Mouse (Mus musculus): Measurements from ENCODE around the gene Olfr589. TPM values are rescaled to one million over a fixed set of nuclear protein-coding genes. Genes with fewer than 3 reads are reported as not detected.
"Not testable (repeated sequence)": the region's sequence is repeated elsewhere in the genome, so short reads cannot be mapped to it uniquely, and the experiment has no call there.

The Olfr589 gene
- polyA plus RNA-seq (2014; fragmentation: Nextera tagmentation; extraction: Ambion mirVana): not detected in 2 replicates

GRCm38 (mm10) chr7:103156256-103156655, at the start of gene Olfr589:
Gene Olfr589 (minus strand): TSS chr7:103156356.
- Histone ChIP-seq H3K4me1 (replicated peaks; ENCODE audit: control insufficient read depth, insufficient read depth, low read length) (no peaks in the 10 kb centered on the region), H3K4me2 (replicated peaks) (no peak within 1 kb of the TSS), H3K36me3 (replicated peaks; ENCODE audit: control insufficient read depth, insufficient read depth) (no peaks in the 10 kb centered on the region), H3K27ac (no peak within 1 kb of the TSS), H3K9me3 (ENCODE audit: control insufficient read depth, low read length) (no peaks in the 10 kb centered on the region), H3K9ac (no peak within 1 kb of the TSS), H3K4me3 (replicated peaks; ENCODE audit: low read length) (no peak within 1 kb of the TSS), H3K27me3 (ENCODE audit: control insufficient read depth, insufficient read depth, low read length) (no peaks in the 10 kb centered on the region)
- no peak for DNase-seq (ENCODE audit: low spot score)
- WGBS: 70% methylated on average over 2 of the region's 2 CpGs
- no peak for ATAC-seq (ENCODE audit: low FRiP score)

DNA sequence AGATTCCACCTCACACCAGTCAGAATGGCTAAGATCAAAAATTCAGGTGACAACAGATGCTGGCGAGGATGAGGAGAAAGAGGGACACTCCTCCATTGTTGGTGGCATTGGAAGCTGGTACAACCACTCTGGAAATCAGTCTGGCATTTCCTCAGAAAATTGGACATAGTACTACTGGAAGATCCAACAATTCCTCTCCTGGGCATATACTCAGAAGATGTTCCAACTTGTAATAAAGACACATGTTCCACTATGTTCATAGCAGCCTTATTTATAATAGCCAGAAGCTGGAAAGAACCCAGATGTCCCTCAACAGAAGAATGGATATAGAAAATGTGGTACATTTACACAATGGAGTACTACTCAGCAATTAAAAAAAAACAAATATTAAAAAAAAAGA, 28.3 kb upstream of the Olfr589 start, which contains the start of gene Olfr592:
Olfr592 (plus strand) TSS at position 301 of the 400 bp plus-strand sequence.
- DNase-seq (ENCODE audit: low spot score); H3K9ac ChIP-seq; H3K4me1 ChIP-seq (replicated peaks; ENCODE audit: control insufficient read depth, insufficient read depth, low read length); H3K4me2 ChIP-seq (replicated peaks); ATAC-seq (ENCODE audit: low FRiP score); H3K27me3 ChIP-seq (ENCODE audit: control insufficient read depth, insufficient read depth, low read length); H3K27ac ChIP-seq; H3K4me3 ChIP-seq (replicated peaks; ENCODE audit: low read length); H3K36me3 ChIP-seq (replicated peaks; ENCODE audit: control insufficient read depth, insufficient read depth): not testable (repeated sequence)
- 82% methylated on average over 1 of the region's 1 CpGs for WGBS
- H3K9me3 ChIP-seq (ENCODE audit: control insufficient read depth, low read length): peaks cover 13% of the 10 kb centered on the region

DNA sequence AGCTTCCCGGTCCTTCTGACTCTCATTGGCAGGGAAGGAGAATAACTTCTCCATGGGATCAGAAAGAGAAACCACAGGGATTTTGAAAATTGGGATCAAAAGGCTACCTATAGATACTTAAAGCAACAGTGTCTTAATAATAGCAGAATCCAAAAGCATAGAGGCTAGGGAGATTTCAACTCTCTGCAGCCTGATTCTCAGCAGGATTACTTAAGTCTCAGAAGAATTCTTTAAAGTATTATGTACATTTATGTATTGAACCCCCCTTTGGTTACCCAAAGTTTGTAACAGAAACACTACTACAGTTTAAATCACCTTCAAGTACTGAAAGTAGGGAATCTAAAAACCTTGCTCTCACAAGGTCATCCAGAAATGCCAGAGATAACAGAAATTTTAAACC, 22.1 kb upstream of the Olfr589 start, which contains the start of gene Olfr591:
Olfr591 (minus strand) TSS at position 101 of the 400 bp plus-strand sequence.
- H3K36me3 ChIP-seq (replicated peaks; ENCODE audit: control insufficient read depth, insufficient read depth): no peaks in the 10 kb centered on the region
- ATAC-seq (ENCODE audit: low FRiP score): no peak
- no peak within 1 kb of the TSS for H3K27ac ChIP-seq
- no peak for DNase-seq (ENCODE audit: low spot score)
- H3K9ac ChIP-seq: no peak within 1 kb of the TSS
- no peaks in the 10 kb centered on the region for H3K27me3 ChIP-seq (ENCODE audit: control insufficient read depth, insufficient read depth, low read length)
- no peak within 1 kb of the TSS for H3K4me3 ChIP-seq (replicated peaks; ENCODE audit: low read length)
- WGBS: 88% methylated on average over 1 of the region's 1 CpGs
- H3K4me1 ChIP-seq (replicated peaks; ENCODE audit: control insufficient read depth, insufficient read depth, low read length): no peaks in the 10 kb centered on the region
- H3K4me2 ChIP-seq (replicated peaks): no peak within 1 kb of the TSS
- H3K9me3 ChIP-seq (ENCODE audit: control insufficient read depth, low read length): peaks cover 11% of the 10 kb centered on the region

DNA sequence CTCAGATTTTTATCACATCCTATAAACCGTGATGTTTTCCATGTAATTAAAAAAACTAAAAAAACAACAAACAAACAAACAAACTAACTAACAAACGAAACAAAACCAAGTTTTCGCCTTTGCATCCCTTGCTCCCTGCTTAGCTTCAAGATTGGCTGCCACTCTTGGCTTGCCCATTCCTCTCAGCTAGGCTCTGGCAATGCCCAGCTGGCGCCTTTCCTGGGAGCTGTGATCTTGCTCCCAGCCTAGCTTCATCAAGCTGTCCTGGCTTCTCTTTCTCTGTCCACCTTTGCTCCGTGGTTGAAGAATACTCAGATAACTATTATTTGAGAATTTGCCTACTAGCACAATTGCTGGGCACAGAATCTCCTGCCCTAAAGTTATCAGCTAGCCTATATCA, 13.5 kb upstream of the Olfr589 start:
- H3K4me2 ChIP-seq (replicated peaks): no peak overlapping the region
- WGBS: 84% methylated on average over 5 of the region's 5 CpGs
- H3K4me1 ChIP-seq (replicated peaks; ENCODE audit: control insufficient read depth, insufficient read depth, low read length): no peaks in the 10 kb centered on the region
- H3K4me3 ChIP-seq (replicated peaks; ENCODE audit: low read length): no peak overlapping the region
- ATAC-seq (ENCODE audit: low FRiP score) (no peak), DNase-seq (ENCODE audit: low spot score) (no peak)
- no peak overlapping the region for H3K9ac ChIP-seq
- no peaks in the 10 kb centered on the region for H3K27me3 ChIP-seq (ENCODE audit: control insufficient read depth, insufficient read depth, low read length)
- H3K27ac ChIP-seq: no peak overlapping the region
- 0 out of 2 replicates have a peak, but pooled peaks cover 4% of the 10 kb centered on the region for H3K9me3 ChIP-seq (ENCODE audit: control insufficient read depth, low read length)
- H3K36me3 ChIP-seq (replicated peaks; ENCODE audit: control insufficient read depth, insufficient read depth): no peaks in the 10 kb centered on the region

GRCm38 (mm10) chr7:103140579-103140978, 15.6 kb downstream of the Olfr589 start, which contains the start of gene Olfr588-ps1:
Gene Olfr588-ps1 (plus strand): TSS chr7:103140879.
- DNase-seq (ENCODE audit: low spot score) (no peak), ATAC-seq (ENCODE audit: low FRiP score) (no peak)
- Histone ChIP-seq H3K4me2 (replicated peaks) (no peak within 1 kb of the TSS), H3K27me3 (ENCODE audit: control insufficient read depth, insufficient read depth, low read length) (no peaks in the 10 kb centered on the region), H3K4me3 (replicated peaks; ENCODE audit: low read length) (no peak within 1 kb of the TSS), H3K9ac (no peak within 1 kb of the TSS), H3K27ac (no peak within 1 kb of the TSS), H3K36me3 (replicated peaks; ENCODE audit: control insufficient read depth, insufficient read depth) (no peaks in the 10 kb centered on the region), H3K9me3 (ENCODE audit: control insufficient read depth, low read length) (no peaks in the 10 kb centered on the region), H3K4me1 (replicated peaks; ENCODE audit: control insufficient read depth, insufficient read depth, low read length) (no peaks in the 10 kb centered on the region)
- 88% methylated on average over 1 of the region's 1 CpGs for WGBS

GRCm38 (mm10) chr7:103125538-103125937, 30.6 kb downstream of the Olfr589 start, which contains the start of gene Olfr586:
Gene Olfr586 (minus strand): TSS chr7:103125638.
- Histone ChIP-seq H3K4me2 (replicated peaks) (no peak within 1 kb of the TSS), H3K27ac (no peak within 1 kb of the TSS), H3K4me3 (replicated peaks; ENCODE audit: low read length) (no peak within 1 kb of the TSS), H3K9ac (no peak within 1 kb of the TSS), H3K9me3 (ENCODE audit: control insufficient read depth, low read length) (no peaks in the 10 kb centered on the region), H3K36me3 (replicated peaks; ENCODE audit: control insufficient read depth, insufficient read depth) (no peaks in the 10 kb centered on the region), H3K27me3 (ENCODE audit: control insufficient read depth, insufficient read depth, low read length) (no peaks in the 10 kb centered on the region), H3K4me1 (replicated peaks; ENCODE audit: control insufficient read depth, insufficient read depth, low read length) (no peaks in the 10 kb centered on the region)
- WGBS: 91% methylated on average over 3 of the region's 3 CpGs
- DNase-seq (ENCODE audit: low spot score) (no peak), ATAC-seq (ENCODE audit: low FRiP score) (no peak)

DNA sequence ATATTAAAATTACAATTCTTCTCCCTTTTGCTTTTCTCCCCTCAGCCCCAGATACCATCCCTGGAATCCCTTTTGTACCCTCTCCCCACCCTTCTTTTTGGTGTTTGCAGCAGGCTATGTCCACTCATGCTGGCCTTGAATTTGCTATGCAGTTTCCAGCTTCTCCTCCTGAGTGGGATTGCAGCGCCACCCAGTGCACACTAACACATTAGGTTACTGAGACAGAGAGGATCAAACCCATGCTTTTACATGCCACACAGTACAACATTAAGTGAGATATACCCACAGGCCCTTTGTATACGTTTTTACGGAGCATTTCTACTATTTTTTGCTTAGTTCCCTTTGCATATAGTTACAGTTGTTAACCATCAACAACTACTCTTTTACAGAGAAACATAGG, 36.8 kb downstream of the Olfr589 start:
- 56% methylated on average over 3 of the region's 3 CpGs for WGBS
- peak; percentile 29 for DNase-seq (ENCODE audit: low spot score)
- ATAC-seq (ENCODE audit: low FRiP score): no peak

More for the DNA sequence above, 36.8 kb downstream of the Olfr589 start:
- Histone ChIP-seq H3K9me3 (ENCODE audit: control insufficient read depth, low read length) (no peaks in the 10 kb centered on the region), H3K4me1 (replicated peaks; ENCODE audit: control insufficient read depth, insufficient read depth, low read length) (no peaks in the 10 kb centered on the region), H3K4me2 (replicated peaks) (no peak overlapping the region), H3K27ac (no peak overlapping the region), H3K36me3 (replicated peaks; ENCODE audit: control insufficient read depth, insufficient read depth) (no peaks in the 10 kb centered on the region), H3K27me3 (ENCODE audit: control insufficient read depth, insufficient read depth, low read length) (no peaks in the 10 kb centered on the region), H3K4me3 (replicated peaks; ENCODE audit: low read length) (no peak overlapping the region), H3K9ac (no peak overlapping the region)

Other genes with a start within 250 kb of the Olfr589 start
- gene Olfr571, start 238.8 kb downstream of the Olfr589 start, polyA plus RNA-seq (2014; fragmentation: Nextera tagmentation; extraction: Ambion mirVana): not detected in 2 replicates
- gene Olfr572, start 231.9 kb downstream of the Olfr589 start, polyA plus RNA-seq (2014; fragmentation: Nextera tagmentation; extraction: Ambion mirVana): not detected in 2 replicates
- not detected in 2 replicates for gene Olfr573-ps1, start 213.8 kb downstream of the Olfr589 start, polyA plus RNA-seq (2014; fragmentation: Nextera tagmentation; extraction: Ambion mirVana)
- not detected in 2 replicates for gene Olfr574, start 207.9 kb downstream of the Olfr589 start, polyA plus RNA-seq (2014; fragmentation: Nextera tagmentation; extraction: Ambion mirVana)
- not detected in 2 replicates for gene Olfr575, start 197.6 kb downstream of the Olfr589 start, polyA plus RNA-seq (2014; fragmentation: Nextera tagmentation; extraction: Ambion mirVana)
- gene Olfr576, start 193.7 kb downstream of the Olfr589 start, polyA plus RNA-seq (2014; fragmentation: Nextera tagmentation; extraction: Ambion mirVana): not detected in 2 replicates
- not detected in 2 replicates for gene Olfr577, start 180.4 kb downstream of the Olfr589 start, polyA plus RNA-seq (2014; fragmentation: Nextera tagmentation; extraction: Ambion mirVana)
- gene Olfr578, start 167.0 kb downstream of the Olfr589 start, polyA plus RNA-seq (2014; fragmentation: Nextera tagmentation; extraction: Ambion mirVana): not detected in 2 replicates
- not detected in 2 replicates for gene Olfr582, start 118.3 kb downstream of the Olfr589 start, polyA plus RNA-seq (2014; fragmentation: Nextera tagmentation; extraction: Ambion mirVana)
- not detected in 2 replicates for gene Olfr583, start 105.1 kb downstream of the Olfr589 start, polyA plus RNA-seq (2014; fragmentation: Nextera tagmentation; extraction: Ambion mirVana)
- not detected in 2 replicates for gene Olfr584, start 74.5 kb downstream of the Olfr589 start, polyA plus RNA-seq (2014; fragmentation: Nextera tagmentation; extraction: Ambion mirVana)
- not detected in 2 replicates for gene Olfr585, start 58.6 kb downstream of the Olfr589 start, polyA plus RNA-seq (2014; fragmentation: Nextera tagmentation; extraction: Ambion mirVana)
- not detected in 2 replicates for gene Olfr586, start 30.7 kb downstream of the Olfr589 start, polyA plus RNA-seq (2014; fragmentation: Nextera tagmentation; extraction: Ambion mirVana)
- not detected in 2 replicates for gene Olfr588-ps1, start 15.5 kb downstream of the Olfr589 start, polyA plus RNA-seq (2014; fragmentation: Nextera tagmentation; extraction: Ambion mirVana)
- not detected in 2 replicates for gene Olfr591, start 22.0 kb upstream of the Olfr589 start, polyA plus RNA-seq (2014; fragmentation: Nextera tagmentation; extraction: Ambion mirVana)
- not detected in 2 replicates for gene Olfr592, start 28.4 kb upstream of the Olfr589 start, polyA plus RNA-seq (2014; fragmentation: Nextera tagmentation; extraction: Ambion mirVana)
- gene Olfr593, start 55.5 kb upstream of the Olfr589 start, polyA plus RNA-seq (2014; fragmentation: Nextera tagmentation; extraction: Ambion mirVana): not detected in 2 replicates
- 0.07 TPM in 1 of 2 replicates, not detected in the other for gene Olfr594, start 60.6 kb upstream of the Olfr589 start, polyA plus RNA-seq (2014; fragmentation: Nextera tagmentation; extraction: Ambion mirVana)
- not detected in 2 replicates for gene Usp17ld, start 96.1 kb upstream of the Olfr589 start, polyA plus RNA-seq (2014; fragmentation: Nextera tagmentation; extraction: Ambion mirVana)
- not detected in 2 replicates for gene Olfr596, start 149.3 kb upstream of the Olfr589 start, polyA plus RNA-seq (2014; fragmentation: Nextera tagmentation; extraction: Ambion mirVana)
- not detected in 2 replicates for gene Olfr597, start 160.0 kb upstream of the Olfr589 start, polyA plus RNA-seq (2014; fragmentation: Nextera tagmentation; extraction: Ambion mirVana)
- gene Olfr598, start 167.2 kb upstream of the Olfr589 start, polyA plus RNA-seq (2014; fragmentation: Nextera tagmentation; extraction: Ambion mirVana): not detected in 2 replicates
- not detected in 2 replicates for gene Olfr599, start 179.6 kb upstream of the Olfr589 start, polyA plus RNA-seq (2014; fragmentation: Nextera tagmentation; extraction: Ambion mirVana)
- not detected in 2 replicates for gene Olfr600, start 193.3 kb upstream of the Olfr589 start, polyA plus RNA-seq (2014; fragmentation: Nextera tagmentation; extraction: Ambion mirVana)
- gene Olfr601, start 206.3 kb upstream of the Olfr589 start, polyA plus RNA-seq (2014; fragmentation: Nextera tagmentation; extraction: Ambion mirVana): not detected in 2 replicates
- gene Olfr603, start 229.8 kb upstream of the Olfr589 start, polyA plus RNA-seq (2014; fragmentation: Nextera tagmentation; extraction: Ambion mirVana): not detected in 2 replicates